Mouse (Mus musculus) 3134 (cell line): Measurements from ENCODE around the gene Tnnt1.

Source experiments
- DNase-seq: peaks from one replicate; pipeline ENCODE4 v3.0.0-alpha.2; 2011; ENCODE audit warnings: low spot score; ENCODE audit not compliant: insufficient read length; ENCODE audit errors: extremely low read depth

Tnnt1 gene

GRCm38 (mm10) chr7:4522292-4522691, 6.1 kb upstream of the Tnnt1 start:
- DNase-seq: no peak

GRCm38 (mm10) chr7:4521231-4522003, 5.2 kb upstream of the Tnnt1 start:
- DNase-seq: no peak

- no peak for DNase-seq
These were observed 2.3 kb upstream of the Tnnt1 start for GRCm38 (mm10) chr7:4518487-4518886.

- no peak for DNase-seq
These were observed 329 bp downstream of the Tnnt1 start for GRCm38 (mm10) chr7:4515853-4516252.

- DNase-seq: no peak
These were observed 2.1 kb downstream of the Tnnt1 start for GRCm38 (mm10) chr7:4513829-4514712.

- DNase-seq: peak; percentile 24
These were observed 2.9 kb downstream of the Tnnt1 start for GRCm38 (mm10) chr7:4513236-4513635.

- DNase-seq: no peak
These were observed 4.5 kb downstream of the Tnnt1 start for GRCm38 (mm10) chr7:4511489-4512224.

- peak; percentile 57 for DNase-seq
These were observed 6.1 kb downstream of the Tnnt1 start for GRCm38 (mm10) chr7:4509863-4510608.

GRCm38 (mm10) chr7:4508739-4509116, 7.5 kb downstream of the Tnnt1 start:
- no peak for DNase-seq

- no peak for DNase-seq
These were observed 8.0 kb downstream of the Tnnt1 start for GRCm38 (mm10) chr7:4508062-4508738.

GRCm38 (mm10) chr7:4507220-4507619, 9.0 kb downstream of the Tnnt1 start:
- DNase-seq: no peak

GRCm38 (mm10) chr7:4504646-4505435, 11.3 kb downstream of the Tnnt1 start:
- DNase-seq: no peak

GRCm38 (mm10) chr7:4503858-4504257, 12.3 kb downstream of the Tnnt1 start:
- no peak for DNase-seq

GRCm38 (mm10) chr7:4503100-4503499, 13.1 kb downstream of the Tnnt1 start:
- no peak for DNase-seq

GRCm38 (mm10) chr7:4502421-4503090, 13.6 kb downstream of the Tnnt1 start:
- peak; percentile 35 for DNase-seq

- DNase-seq: peak; percentile 86
These were observed 14.4 kb downstream of the Tnnt1 start, which contains the start of gene Ppp1r12c for GRCm38 (mm10) chr7:4501558-4502397. Gene Ppp1r12c (minus strand): TSS chr7:4501680.

GRCm38 (mm10) chr7:4500892-4501471, 15.2 kb downstream of the Tnnt1 start:
- peak; percentile 55 for DNase-seq
